Mouse (Mus musculus) fat pad, adult 2 months (tissue): Measurements from ENCODE around the gene Musk.

Experiments
- DNase-seq: peaks from one replicate; pipeline ENCODE4 v3.0.0-alpha.2; 2011; ENCODE audit warnings: low read depth, low spot score; ENCODE audit errors: extremely low read depth

Musk gene

GRCm38 (mm10) chr4:58413188-58414185 is 127.7 kb downstream of the Musk start:
- DNase-seq = no peak

- DNase-seq = no peak
Observed at GRCm38 (mm10) chr4:58415537-58415936, 129.8 kb downstream of the Musk start.

- no peak for DNase-seq
Observed at GRCm38 (mm10) chr4:58417319-58417718, 131.6 kb downstream of the Musk start.

- no peak for DNase-seq
Observed at GRCm38 (mm10) chr4:58419225-58419624, 133.5 kb downstream of the Musk start.

- DNase-seq = no peak
Observed at GRCm38 (mm10) chr4:58423276-58423930, 137.6 kb downstream of the Musk start.
